Mouse (Mus musculus) kidney, postnatal 0 days (tissue): ENCODE results near the gene 2510039O18Rik. TPM values are rescaled to one million over a fixed set of nuclear protein-coding genes. Genes with fewer than 3 reads are reported as not detected.

Experiments
- ATAC-seq: fragments of 200-750 bp; cut with Nextera tagmentation; replicated peaks from 2 replicates; pipeline ENCODE4 v1.8.0; 2017; ENCODE audit warnings: low read depth, moderate number of reproducible peaks, moderate TSS enrichment, moderate library complexity; ENCODE audit not compliant: low FRiP score
- DNase-seq: peaks from one replicate; pipeline ENCODE4 v3.0.0-alpha.2; 2016; ENCODE audit warnings: low spot score
- H3K27ac ChIP-seq: fragments of 300-500 bp; sonication (generic); 2 replicates; pipeline ENCODE4 v1.5.1; 2014; ENCODE audit warnings: mild to moderate bottlenecking
- H3K27me3 ChIP-seq: fragments of 300-500 bp; sonication (generic); 2 replicates; pipeline ENCODE4 v1.6.1; 2014; ENCODE audit warnings: low read length, mixed read lengths; ENCODE audit not compliant: insufficient read depth
- H3K36me3 ChIP-seq: fragments of 300-500 bp; sonication (generic); 2 replicates; pipeline ENCODE4 v1.6.1; 2014; ENCODE audit warnings: low read length, mixed read lengths; ENCODE audit not compliant: insufficient read depth
- H3K4me1 ChIP-seq: fragments of 300-500 bp; sonication (generic); replicated peaks from 2 replicates; pipeline ENCODE4 v1.6.1; 2014; ENCODE audit warnings: antibody characterized with exemption, low read length, mixed read lengths; ENCODE audit not compliant: insufficient read depth
- H3K4me2 ChIP-seq: fragments of 300-500 bp; sonication (generic); 2 replicates; pipeline ENCODE4 v1.6.1; 2014; ENCODE audit warnings: mild to moderate bottlenecking, low read length, moderate library complexity, mixed read lengths
- H3K4me3 ChIP-seq: fragments of 300-500 bp; sonication (generic); replicated peaks from 2 replicates; pipeline ENCODE4 v1.5.1; 2014; ENCODE audit warnings: low read depth, low read length
- H3K9ac ChIP-seq: fragments of 300-500 bp; sonication (generic); 2 replicates; pipeline ENCODE4 v1.6.1; 2014; ENCODE audit warnings: low read depth, low read length
- H3K9me3 ChIP-seq: fragments of 300-500 bp; sonication (generic); replicated peaks from 2 replicates; pipeline ENCODE4 v1.6.1; 2016; ENCODE audit warnings: low read length, inconsistent platforms, mixed read lengths
- CTCF ChIP-seq: IDR thresholded peaks from 2 replicates; pipeline ENCODE4 v1.5.1; 2016; ENCODE audit warnings: antibody characterized with exemption, low read depth, mild to moderate bottlenecking, moderate library complexity
- WGBS: fragments of 180-500 bp; shearing (Covaris S2); extraction: QIAGEN DNeasy Blood & Tissue Kit; methylation state at CpG from one replicate; pipeline ENCODE4 v1.1.7; 2014; 5-methylcytosine and 5-hydroxymethylcytosine counted together
- polyA plus RNA-seq: library from polyadenylated mRNA; unstranded; fragments of >200 nt; fragmentation: Nextera tagmentation; extraction: Ambion mirVana; gene quantifications from 2 replicates; pipeline ENCODE4 v1.2.1, GENCODE M21; 2015

2510039O18Rik gene
- polyA plus RNA-seq, 1 experiment from 2014 or later: 21.1 TPM

DNA sequence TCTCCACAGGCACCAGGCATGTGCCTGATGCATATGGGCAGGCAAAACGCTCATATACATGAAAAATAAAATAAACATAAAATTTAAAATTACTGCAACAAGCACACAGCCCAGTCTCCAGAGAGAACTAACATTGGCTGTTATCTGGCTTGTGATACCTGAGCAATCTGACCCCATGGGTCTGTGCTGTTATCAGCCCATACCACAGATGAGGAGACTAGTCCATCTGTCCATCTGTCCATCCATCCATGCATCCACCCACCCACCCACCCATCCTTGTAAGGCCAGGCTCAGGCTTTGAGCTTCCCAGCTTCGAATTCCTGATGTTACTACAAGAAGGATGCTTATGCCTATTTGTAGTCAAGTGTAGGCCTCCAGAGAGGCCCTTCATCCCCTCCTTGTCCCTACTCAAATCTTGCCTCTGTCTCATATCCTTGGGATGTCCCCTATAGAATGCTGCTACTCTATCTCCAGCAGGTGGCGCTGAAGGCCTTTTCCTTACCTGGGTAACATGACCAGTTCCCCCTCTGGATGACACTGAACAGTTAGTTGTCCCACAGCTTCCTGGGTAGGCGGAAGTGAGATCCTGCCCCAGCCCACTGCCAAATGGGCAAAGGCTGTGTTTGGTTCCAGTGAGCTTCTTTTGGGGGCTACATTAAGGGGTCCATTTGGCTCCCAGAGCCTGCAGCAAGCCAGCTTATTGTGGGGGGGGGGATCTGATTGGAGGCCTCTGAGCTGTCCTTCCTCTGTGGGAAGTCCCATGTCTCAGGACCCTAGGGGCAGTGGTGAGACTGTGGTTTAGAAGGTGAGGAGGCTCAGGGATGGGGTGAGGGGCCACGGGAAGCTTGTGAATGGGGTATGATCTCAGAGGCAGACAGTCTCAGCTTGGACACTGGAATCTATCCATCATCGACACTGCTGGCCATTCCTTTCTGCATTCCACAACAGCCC lies 19.5 kb downstream of the 2510039O18Rik start:
- TF ChIP-seq CTCF: peak; percentile 80
- H3K36me3 ChIP-seq: no peaks in the 10 kb centered on the region
- H3K4me3 ChIP-seq: no peak overlapping the region
- no peaks in the 10 kb centered on the region for H3K4me1 ChIP-seq
- 39% methylated on average over 6 of the region's 6 CpGs for WGBS
- no peak overlapping the region for H3K27ac ChIP-seq
- H3K4me2 ChIP-seq: no peak overlapping the region
- H3K27me3 ChIP-seq: no peaks in the 10 kb centered on the region
- H3K9ac ChIP-seq: no peak overlapping the region
- ATAC-seq (peak; percentile 40; the same call in 1 of the 2 replicates), DNase-seq (peak; percentile 77)
- H3K9me3 ChIP-seq: no peaks in the 10 kb centered on the region

DNA sequence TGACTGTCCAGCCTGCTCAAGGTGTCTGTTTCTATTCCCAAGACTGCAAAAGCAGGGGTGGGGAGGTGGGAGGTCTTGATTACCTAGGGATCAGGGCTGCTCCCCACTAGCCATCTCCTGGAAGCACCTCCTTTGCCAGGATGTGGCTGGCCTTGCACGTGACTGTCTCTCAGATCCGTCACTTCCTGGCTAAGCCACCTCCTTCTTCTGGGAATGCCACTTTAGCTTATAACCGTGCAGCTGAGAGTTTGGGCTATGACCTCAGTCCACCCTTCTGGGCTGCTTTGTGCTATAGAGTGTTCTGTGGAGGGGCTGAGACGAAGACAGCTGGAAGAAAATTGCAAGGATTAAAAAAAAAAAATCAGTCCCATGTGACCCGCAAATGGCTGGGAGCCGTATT lies 22.1 kb downstream of the 2510039O18Rik start:
- Histone ChIP-seq H3K9me3 (no peaks in the 10 kb centered on the region), H3K9ac (no peak overlapping the region), H3K4me2 (no peak overlapping the region), H3K27ac (no peak overlapping the region), H3K4me3 (no peak overlapping the region), H3K36me3 (no peaks in the 10 kb centered on the region), H3K27me3 (no peaks in the 10 kb centered on the region), H3K4me1 (no peaks in the 10 kb centered on the region)
- ATAC-seq (no peak), DNase-seq (peak; percentile 22)
- WGBS: 44% methylated on average over 6 of the region's 6 CpGs
- TF ChIP-seq CTCF: no peak

DNA sequence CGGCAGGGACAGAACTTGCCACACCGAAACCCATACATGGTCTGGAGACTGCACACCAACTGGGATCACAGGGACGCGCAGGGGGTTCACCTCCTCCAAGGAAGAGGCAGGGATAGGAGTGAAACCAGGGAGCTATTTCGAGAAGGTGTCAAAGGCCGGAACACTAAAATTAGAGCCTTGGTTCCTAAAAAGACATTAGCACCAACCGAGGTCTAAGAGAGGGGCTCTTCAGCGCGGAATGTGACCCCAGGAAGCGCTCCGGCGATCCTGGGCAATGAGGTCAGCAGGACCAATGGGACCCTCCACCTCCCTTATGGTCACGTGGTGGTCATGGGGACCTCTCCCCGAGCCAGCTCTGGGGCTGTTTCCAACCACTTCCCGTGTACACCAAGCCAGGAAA lies 22.9 kb downstream of the 2510039O18Rik start:
- WGBS: 80% methylated on average over 15 of the region's 15 CpGs
- Histone ChIP-seq H3K9ac (no peak overlapping the region), H3K4me3 (no peak overlapping the region), H3K27ac (no peak overlapping the region), H3K36me3 (no peaks in the 10 kb centered on the region), H3K9me3 (no peaks in the 10 kb centered on the region), H3K4me2 (no peak overlapping the region), H3K27me3 (no peaks in the 10 kb centered on the region), H3K4me1 (no peaks in the 10 kb centered on the region)
- ATAC-seq (no peak), DNase-seq (no peak)
- no peak for TF ChIP-seq CTCF

DNA sequence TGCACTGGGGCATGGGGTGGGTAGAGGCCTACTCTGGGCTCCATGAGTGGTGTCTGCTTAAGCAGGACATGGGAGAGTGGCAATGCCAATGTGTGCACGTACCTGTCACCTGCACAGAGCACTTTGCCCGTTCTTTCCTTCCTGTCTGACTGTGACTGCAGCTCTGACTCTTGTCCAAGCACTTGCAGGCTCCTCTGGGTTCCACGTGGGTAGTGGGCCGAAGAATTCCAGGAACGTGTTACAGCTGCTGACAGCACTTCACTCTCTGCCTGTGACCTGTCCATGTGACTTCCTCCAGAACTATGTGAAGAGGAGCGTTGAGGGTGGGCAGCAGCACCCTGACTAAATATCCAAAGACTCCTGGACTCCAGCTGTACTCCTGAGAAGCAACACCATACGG lies 25.0 kb downstream of the 2510039O18Rik start:
- no peaks in the 10 kb centered on the region for H3K9me3 ChIP-seq
- no peaks in the 10 kb centered on the region for H3K27me3 ChIP-seq
- H3K4me1 ChIP-seq: no peaks in the 10 kb centered on the region
- H3K4me2 ChIP-seq: no peak overlapping the region
- no peak for TF ChIP-seq CTCF
- no peaks in the 10 kb centered on the region for H3K36me3 ChIP-seq
- H3K27ac ChIP-seq: no peak overlapping the region
- H3K9ac ChIP-seq: no peak overlapping the region
- ATAC-seq (no peak), DNase-seq (no peak)
- no peak overlapping the region for H3K4me3 ChIP-seq
- WGBS: 55% methylated on average over 7 of the region's 7 CpGs

DNA sequence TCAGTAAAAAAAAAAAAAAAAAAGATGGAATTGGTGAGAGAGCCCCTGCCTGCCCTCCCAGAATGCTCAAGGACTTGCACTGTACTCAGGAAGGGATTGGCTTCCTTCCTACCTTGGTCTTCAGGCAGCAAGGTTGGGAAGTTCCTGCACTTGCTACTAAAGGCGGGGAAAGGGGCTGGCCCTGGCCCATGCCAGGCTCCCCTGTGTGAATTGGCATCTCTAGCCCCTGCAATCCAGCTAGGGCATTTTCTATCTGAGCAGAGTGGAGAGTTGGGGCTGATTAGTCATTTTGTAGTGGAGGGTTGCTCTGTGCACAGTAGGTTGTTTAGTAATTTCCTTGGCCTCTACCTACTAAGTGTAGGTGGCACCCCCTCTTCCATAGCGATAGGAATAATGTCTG lies 28.1 kb downstream of the 2510039O18Rik start:
- H3K27ac ChIP-seq: no peak overlapping the region
- no peaks in the 10 kb centered on the region for H3K4me1 ChIP-seq
- no peaks in the 10 kb centered on the region for H3K27me3 ChIP-seq
- H3K9me3 ChIP-seq: no peaks in the 10 kb centered on the region
- no peaks in the 10 kb centered on the region for H3K36me3 ChIP-seq
- no peak overlapping the region for H3K4me2 ChIP-seq
- ATAC-seq: no peak
- no peak overlapping the region for H3K4me3 ChIP-seq
- WGBS: 64% methylated on average over 2 of the region's 2 CpGs
- no peak overlapping the region for H3K9ac ChIP-seq
- no peak for TF ChIP-seq CTCF
- DNase-seq: no peak

DNA sequence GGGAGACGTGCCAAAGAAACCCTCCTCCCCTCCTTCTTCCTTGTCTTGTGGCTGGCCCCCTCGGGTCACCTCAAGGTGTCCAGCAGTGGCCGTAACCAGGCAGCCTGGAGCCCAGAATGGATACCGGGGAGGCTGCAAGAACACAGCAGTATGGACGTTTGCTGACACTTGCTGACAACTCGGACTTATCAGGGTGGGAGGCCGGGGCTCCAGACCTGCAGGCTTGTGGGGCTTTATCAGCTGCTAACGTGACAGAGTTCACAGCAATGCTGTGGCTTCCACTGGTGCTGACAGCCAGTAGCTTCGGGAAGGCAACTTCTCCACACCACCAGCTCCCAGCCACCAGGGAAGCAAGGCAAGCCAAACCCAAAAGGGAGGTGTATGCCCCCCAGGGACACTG lies 28.6 kb downstream of the 2510039O18Rik start:
- no peak overlapping the region for H3K9ac ChIP-seq
- no peak for DNase-seq
- H3K4me1 ChIP-seq: no peaks in the 10 kb centered on the region
- 48% methylated on average over 9 of the region's 9 CpGs for WGBS
- no peaks in the 10 kb centered on the region for H3K27me3 ChIP-seq
- no peaks in the 10 kb centered on the region for H3K36me3 ChIP-seq
- H3K4me2 ChIP-seq: no peak overlapping the region
- ATAC-seq: no peak
- no peak overlapping the region for H3K4me3 ChIP-seq
- no peaks in the 10 kb centered on the region for H3K9me3 ChIP-seq
- no peak for TF ChIP-seq CTCF
- no peak overlapping the region for H3K27ac ChIP-seq
